Mouse (Mus musculus) heart, postnatal 25 days (tissue): ENCODE measurements around the gene Sfn. TPM values are rescaled to one million over a fixed set of nuclear protein-coding genes. Genes with fewer than 3 reads are reported as not detected.
A peak's percentile ranks its signal among the peaks of the same experiment; 100 is the strongest.

ENCODE experiments used
- DNase-seq: peaks from one replicate; pipeline ENCODE4 v3.0.0; 2022; ENCODE audit warnings: low spot score
- intact Hi-C: fragments of 180-260 bp; cut with DNase I; formaldehyde crosslinking; loops from one replicate; pipeline ENCODE4 v1.15.1; 2025
- total RNA-seq, 2 experiments: library from RNA; stranded (reverse); gene quantifications; 2 replicates each; pipeline ENCODE4 v1.2.3; 2021

Sfn gene
- total RNA-seq, 2 experiments from 2014 or later: 1.5 TPM

- peak; percentile 35 for DNase-seq
- intact Hi-C loops: loop anchor here (1.0 to 2.0 kb wide), 3 partner anchors 16 to 236 kb away; partner anchors contain the start of gene Zdhhc18
These were observed 9.4 kb downstream of the Sfn start for GRCm38 (mm10) chr4:133592570-133592969.

GRCm38 (mm10) chr4:133584059-133584951, 17.7 kb downstream of the Sfn start, which contains the start of gene Gpn2:
TSS of gene Gpn2 (plus strand) at chr4:133584362.
- peak; percentile 53 for DNase-seq
- intact Hi-C loops: no loop called here

GRCm38 (mm10) chr4:133583690-133584058, 18.3 kb downstream of the Sfn start:
- intact Hi-C loops: no loop called here
- no peak for DNase-seq

- intact Hi-C loops: no loop called here
These were observed 24.0 kb downstream of the Sfn start for GRCm38 (mm10) chr4:133577983-133578382.

GRCm38 (mm10) chr4:133574843-133575202, 27.1 kb downstream of the Sfn start:
- DNase-seq: no peak
- intact Hi-C loops: no loop called here

More at GRCm38 (mm10) chr4:133577983-133578382, 24.0 kb downstream of the Sfn start:
- DNase-seq: no peak

- intact Hi-C loops: no loop called here
These were observed 27.7 kb downstream of the Sfn start, which contains the start of gene Gpatch3 for GRCm38 (mm10) chr4:133574070-133574842. TSS of gene Gpatch3 (plus strand) at chr4:133574745.

GRCm38 (mm10) chr4:133570066-133570466, 31.9 kb downstream of the Sfn start:
- intact Hi-C loops: no loop called here

More at GRCm38 (mm10) chr4:133574070-133574842, 27.7 kb downstream of the Sfn start, which contains the start of gene Gpatch3:
- peak; percentile 83 for DNase-seq

GRCm38 (mm10) chr4:133569291-133570065, 32.5 kb downstream of the Sfn start:
- no peak for DNase-seq
- intact Hi-C loops: no loop called here

More at GRCm38 (mm10) chr4:133570066-133570466, 31.9 kb downstream of the Sfn start:
- DNase-seq: no peak

GRCm38 (mm10) chr4:133567251-133567650, 34.7 kb downstream of the Sfn start:
- intact Hi-C loops: no loop called here
- no peak for DNase-seq

GRCm38 (mm10) chr4:133563123-133563571, 38.8 kb downstream of the Sfn start:
- DNase-seq: peak; percentile 38
- intact Hi-C loops: no loop called here

- no peak for DNase-seq
- intact Hi-C loops: no loop called here
These were observed 40.3 kb downstream of the Sfn start for GRCm38 (mm10) chr4:133561622-133562021.

- intact Hi-C loops: no loop called here
- DNase-seq: no peak
These were observed 42.1 kb downstream of the Sfn start for GRCm38 (mm10) chr4:133559846-133560245.

GRCm38 (mm10) chr4:133557041-133557717, 44.8 kb downstream of the Sfn start:
- intact Hi-C loops: no loop called here

GRCm38 (mm10) chr4:133553448-133554330, 48.3 kb downstream of the Sfn start:
- DNase-seq: no peak
- intact Hi-C loops: no loop called here

More at GRCm38 (mm10) chr4:133557041-133557717, 44.8 kb downstream of the Sfn start:
- no peak for DNase-seq

GRCm38 (mm10) chr4:133552768-133553447, 49.1 kb downstream of the Sfn start, which contains the start of gene Nr0b2:
TSS of gene Nr0b2 (plus strand) at chr4:133553376.
- intact Hi-C loops: no loop called here
- DNase-seq: no peak

GRCm38 (mm10) chr4:133552029-133552428, 49.9 kb downstream of the Sfn start:
- no peak for DNase-seq
- intact Hi-C loops: no loop called here
